Mouse (Mus musculus): ENCODE data around the gene Dbp.

The Dbp gene

GRCm38 (mm10) chr7:45713396-45713795, 8.5 kb downstream of the Dbp start:
- DNase-seq = no peak

- no peak for DNase-seq
These were observed 9.1 kb downstream of the Dbp start for GRCm38 (mm10) chr7:45713881-45714520.

- peak; percentile 70 for DNase-seq
These were observed 9.8 kb downstream of the Dbp start for GRCm38 (mm10) chr7:45714630-45715089.

- DNase-seq = peak; percentile 99
These were observed 10.3 kb downstream of the Dbp start, which contains the start of gene Rpl18 for GRCm38 (mm10) chr7:45715090-45715708. Rpl18 (plus strand) TSS chr7:45715457.

- DNase-seq = peak; percentile 61
These were observed 11.0 kb downstream of the Dbp start for GRCm38 (mm10) chr7:45715741-45716459.

- no peak for DNase-seq
These were observed 11.6 kb downstream of the Dbp start for GRCm38 (mm10) chr7:45716460-45716857.

- DNase-seq = no peak
These were observed 12.3 kb downstream of the Dbp start for GRCm38 (mm10) chr7:45716952-45717917.

GRCm38 (mm10) chr7:45717918-45718297, 13.0 kb downstream of the Dbp start, which contains the start of gene Sphk2:
Sphk2 (minus strand) TSS chr7:45718002.
- peak; percentile 99 for DNase-seq

- no peak for DNase-seq
These were observed 13.4 kb downstream of the Dbp start for GRCm38 (mm10) chr7:45718331-45718730.

GRCm38 (mm10) chr7:45719180-45719579, 14.3 kb downstream of the Dbp start:
- DNase-seq = no peak

GRCm38 (mm10) chr7:45719738-45720412, 15.0 kb downstream of the Dbp start:
- DNase-seq = no peak

GRCm38 (mm10) chr7:45720413-45721233, 15.7 kb downstream of the Dbp start, which contains the start of gene Fam83e:
Fam83e (plus strand) TSS chr7:45721212.
- DNase-seq = peak; percentile 57

- DNase-seq = no peak
These were observed 16.3 kb downstream of the Dbp start for GRCm38 (mm10) chr7:45721234-45721571.

- DNase-seq = no peak
These were observed 16.9 kb downstream of the Dbp start for GRCm38 (mm10) chr7:45721642-45722347.

GRCm38 (mm10) chr7:45722348-45722713, 17.4 kb downstream of the Dbp start:
- DNase-seq = no peak

GRCm38 (mm10) chr7:45723301-45723700, 18.4 kb downstream of the Dbp start:
- no peak for DNase-seq

- DNase-seq = no peak
These were observed 18.9 kb downstream of the Dbp start for GRCm38 (mm10) chr7:45723781-45724180.

GRCm38 (mm10) chr7:45725151-45725550, 20.3 kb downstream of the Dbp start:
- no peak for DNase-seq

- no peak for DNase-seq
These were observed 20.8 kb downstream of the Dbp start, which contains the start of gene Spaca4 for GRCm38 (mm10) chr7:45725713-45726112. Spaca4 (minus strand) TSS chr7:45725813.

- DNase-seq = no peak
These were observed 21.5 kb downstream of the Dbp start for GRCm38 (mm10) chr7:45726419-45726818.

All from lung, postnatal 36 days (tissue).